11 mouse cellular contexts compared by ENCODE assay signal in the genomic region with DNA sequence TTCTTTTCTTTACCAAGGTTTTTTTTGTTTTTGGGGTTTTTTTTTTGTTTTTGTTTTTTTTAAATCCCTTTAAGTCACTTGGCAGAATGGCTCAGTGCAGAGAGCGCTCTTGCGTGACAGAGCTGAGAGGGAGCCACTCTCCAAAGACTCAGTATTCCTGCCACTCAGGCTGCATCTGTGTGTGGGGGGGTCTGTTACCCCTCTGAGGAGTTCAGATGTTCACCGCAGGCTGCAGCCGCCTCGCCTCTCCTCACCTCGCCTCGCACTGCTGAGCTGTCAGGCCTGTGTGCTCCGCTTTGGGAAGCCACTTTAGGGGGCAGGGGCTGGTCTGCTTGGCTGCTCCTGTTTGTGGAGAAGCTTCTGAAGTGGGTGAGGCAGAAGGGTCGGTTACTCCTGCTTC. TPM values are rescaled to one million over a fixed set of nuclear protein-coding genes. Genes with fewer than 3 reads are reported as not detected.
DNase-seq lines count a peak whose midpoint lies in the region; ATAC-seq and TF ChIP-seq lines count a peak whose summit lies in the region.
"Had no signal": no experiment of that assay in that cellular context is flagged by ENCODE, and none has a peak within 500 bp of the region (broad histone marks: within the 10 kb centered on the region; RNA-seq: fewer than 3 reads in every experiment).

Flrt1 (minus strand) TSS at position 186 of the 400 bp plus-strand sequence.

- intact Hi-C loops in left cerebral cortex, postnatal 4 days (cut with DNase I), result no loop called here

- no peak for TF ChIP-seq CTCF in intestine, postnatal 0 days (IDR thresholded peaks at IDR 0.05; ENCODE audit: low read depth)
- TF ChIP-seq CTCF in Patski (IDR thresholded peaks at IDR 0.05), result no peak

- peaks cover 23% of the 10 kb centered on the region for H3K4me1 ChIP-seq in intestine, embryonic 16.5 days (ENCODE audit: control insufficient read depth, insufficient read depth, low read length)
- H3K4me1 ChIP-seq in intestine, postnatal 0 days (replicated peaks; ENCODE audit: control insufficient read depth, insufficient read depth, low read length), result 0 out of 2 replicates have a peak, but pooled peaks cover under 1% of the 10 kb centered on the region
- peaks cover 49% of the 10 kb centered on the region for H3K4me1 ChIP-seq in forebrain, embryonic 16.5 days (replicated peaks; ENCODE audit: control insufficient read depth, insufficient read depth, low read length)
- peaks cover 24% of the 10 kb centered on the region for H3K4me1 ChIP-seq in liver, embryonic 11.5 days (replicated peaks; ENCODE audit: control insufficient read depth, insufficient read depth, low read length)

- no peak within 1 kb of the TSS for H3K4me2 ChIP-seq in intestine, embryonic 16.5 days (ENCODE audit: low read depth, low read length)
- no peak within 1 kb of the TSS for H3K4me2 ChIP-seq in intestine, postnatal 0 days (replicated peaks; ENCODE audit: low read depth)
- no peak within 1 kb of the TSS for H3K4me2 ChIP-seq in forebrain, embryonic 16.5 days (ENCODE audit: low read length)
- H3K4me2 ChIP-seq in liver, embryonic 11.5 days, result no peak within 1 kb of the TSS

- no peak for ATAC-seq in intestine, embryonic 16.5 days
- ATAC-seq in intestine, postnatal 0 days, result no peak
- ATAC-seq in Patski, result peak; percentile 57
- no peak for ATAC-seq in forebrain, embryonic 16.5 days
- no peak for ATAC-seq in liver, embryonic 11.5 days (replicated peaks; ENCODE audit: low FRiP score)
- no peak for ATAC-seq in activated CD4-positive, CD25-positive, alpha-beta regulatory T cell, adult 4 months
- ATAC-seq: CD4-positive, CD25-positive, alpha-beta regulatory T cell, adult 4 months had no signal

- H3K27ac ChIP-seq in intestine, embryonic 16.5 days (ENCODE audit: low read length), result no peak within 1 kb of the TSS
- no peak within 1 kb of the TSS for H3K27ac ChIP-seq in intestine, postnatal 0 days (ENCODE audit: low read depth, low read length)
- H3K27ac ChIP-seq in forebrain, embryonic 16.5 days (ENCODE audit: low read length), result 0 out of 2 replicates have a peak within 1 kb of the TSS, but pooled peaks have one; percentile 23
- no peak within 1 kb of the TSS for H3K27ac ChIP-seq in liver, embryonic 11.5 days (ENCODE audit: low read depth, low read length)

- H3K9ac ChIP-seq in intestine, embryonic 16.5 days (ENCODE audit: low read depth, low read length), result peak within 1 kb of the TSS; percentile 53
- no peak within 1 kb of the TSS for H3K9ac ChIP-seq in intestine, postnatal 0 days (ENCODE audit: low read depth, low read length)
- no peak within 1 kb of the TSS for H3K9ac ChIP-seq in forebrain, embryonic 16.5 days (replicated peaks; ENCODE audit: low read depth, low read length)
- no peak within 1 kb of the TSS; the same call in 1 of the 2 replicates for H3K9ac ChIP-seq in liver, embryonic 11.5 days (ENCODE audit: low read depth, low read length)

- WGBS in intestine, embryonic 16.5 days, result 68% methylated on average over 9 of the region's 9 CpGs
- WGBS in intestine, postnatal 0 days, result 87% methylated on average over 9 of the region's 9 CpGs
- WGBS in forebrain, embryonic 16.5 days, result 24% methylated on average over 9 of the region's 9 CpGs
- WGBS in liver, embryonic 11.5 days, result 76% methylated on average over 9 of the region's 9 CpGs

- no peaks in the 10 kb centered on the region for H3K27me3 ChIP-seq in intestine, embryonic 16.5 days (replicated peaks; ENCODE audit: control insufficient read depth, insufficient read depth, low read length)
- H3K27me3 ChIP-seq in intestine, postnatal 0 days (replicated peaks; ENCODE audit: control insufficient read depth, insufficient read depth, low read length), result no peaks in the 10 kb centered on the region
- no peaks in the 10 kb centered on the region for H3K27me3 ChIP-seq in Patski
- no peaks in the 10 kb centered on the region for H3K27me3 ChIP-seq in forebrain, embryonic 16.5 days (replicated peaks; ENCODE audit: control insufficient read depth, insufficient read depth, low read length)
- no peaks in the 10 kb centered on the region; the same call in 1 of the 2 replicates for H3K27me3 ChIP-seq in liver, embryonic 11.5 days (replicated peaks; ENCODE audit: control insufficient read depth, insufficient read depth, low read length)

- in situ Hi-C loops in Patski (cut with MboI; ENCODE audit: low pct_unique_long_range_greater_than_20kb), result no loop called here

- CTCF ChIA-PET in Patski (lab: Charles Lee), result no interaction called here

- H3K36me3 ChIP-seq in intestine, embryonic 16.5 days (ENCODE audit: control insufficient read depth, insufficient read depth, low read length), result no peaks in the 10 kb centered on the region
- no peaks in the 10 kb centered on the region for H3K36me3 ChIP-seq in intestine, postnatal 0 days (ENCODE audit: control insufficient read depth, insufficient read depth)
- no peaks in the 10 kb centered on the region for H3K36me3 ChIP-seq in forebrain, embryonic 16.5 days (ENCODE audit: control insufficient read depth, insufficient read depth)
- H3K36me3 ChIP-seq in liver, embryonic 11.5 days (ENCODE audit: control insufficient read depth, insufficient read depth, low read length), result no peaks in the 10 kb centered on the region

- POLR2A ChIA-PET in Patski (lab: Charles Lee), result interaction anchor here (0.6 to 1.0 kb wide), 4 partner anchors 14 to 66 kb away, joined by 3 to 6 read pairs (median 3); no protein-coding TSS in a partner anchor

- DNase-seq in Patski (ENCODE audit: low read depth, low spot score), result peak; percentile 57
- DNase-seq in left cerebral cortex, postnatal 4 days, result no peak
- no peak for DNase-seq in adrenal gland, postnatal 14 days
- no peak for DNase-seq in liver, embryonic 11.5 days (ENCODE audit: low spot score)
- DNase-seq: cerebellum, adult 2 months had no signal

- H3K4me3 ChIP-seq in intestine, embryonic 16.5 days (ENCODE audit: low read length), result no peak within 1 kb of the TSS
- H3K4me3 ChIP-seq in intestine, postnatal 0 days (ENCODE audit: low read depth, low read length), result no peak within 1 kb of the TSS
- H3K4me3 ChIP-seq in forebrain, embryonic 16.5 days (replicated peaks; ENCODE audit: low read length), result no peak within 1 kb of the TSS
- H3K4me3 ChIP-seq in liver, embryonic 11.5 days (ENCODE audit: low read depth, low read length), result no peak within 1 kb of the TSS

- H3K9me3 ChIP-seq in intestine, embryonic 16.5 days (ENCODE audit: control insufficient read depth, low read length), result no peaks in the 10 kb centered on the region
- H3K9me3 ChIP-seq in intestine, postnatal 0 days (ENCODE audit: control insufficient read depth), result no peaks in the 10 kb centered on the region
- no peaks in the 10 kb centered on the region for H3K9me3 ChIP-seq in forebrain, embryonic 16.5 days (ENCODE audit: control insufficient read depth, low read length)
- H3K9me3 ChIP-seq in liver, embryonic 11.5 days (ENCODE audit: control insufficient read depth, low read length), result no peaks in the 10 kb centered on the region

RNA-seq across cellular contexts. Expression of gene Flrt1, which starts in this region (rescaled TPM):
- polyA plus RNA-seq in intestine, embryonic 16.5 days (2015; fragmentation: Nextera tagmentation; extraction: Ambion mirVana), result 1.6 and 1.9 TPM in 2 replicates
- 0.75 and 0.82 TPM in 2 replicates for polyA plus RNA-seq in intestine, postnatal 0 days (2015; fragmentation: Nextera tagmentation; extraction: Ambion mirVana)
- 12.6 TPM for polyA plus RNA-seq in Patski (2021)
- 13.8 and 16.1 TPM in 2 replicates for polyA plus RNA-seq in forebrain, embryonic 16.5 days (2015; fragmentation: Nextera tagmentation; extraction: Ambion mirVana)
- total RNA-seq in left cerebral cortex, postnatal 4 days (2021), result 10 to 100 TPM; 22.4 to 23.5 TPM
- 1.2 and 1.5 TPM in 2 replicates for total RNA-seq in adrenal gland, postnatal 14 days (2021)
- polyA plus RNA-seq in liver, embryonic 11.5 days (2014; fragmentation: Nextera tagmentation; extraction: Ambion mirVana), result 0.60 and 0.64 TPM in 2 replicates
- polyA plus RNA-seq in activated CD4-positive, CD25-positive, alpha-beta regulatory T cell, adult 4 months (2017; shearing (Covaris generic)), result not detected
- total RNA-seq: megakaryocyte progenitor cell, adult 5-6 weeks had no signal
